Mouse (Mus musculus): ENCODE data around the gene Gnptab.

GRCm38 (mm10) chr10:88380430-88381060, 1.6 kb downstream of the Gnptab start:
- TF ChIP-seq CTCF (IDR thresholded peaks at IDR 0.05; ENCODE audit: extremely low read depth, insufficient read depth, low read length) (no peak), POLR2A (IDR thresholded peaks at IDR 0.05; ENCODE audit: extremely low read depth, insufficient read depth, low read length) (no peak)

Measured in cortical plate, adult 2 months (tissue).